Mouse (Mus musculus): ENCODE data around the gene Bend5. TPM values are rescaled to one million over a fixed set of nuclear protein-coding genes. Genes with fewer than 3 reads are reported as not detected.

Gene Bend5
- total and polyA plus RNA-seq, 2 experiments from 2014 or later, result 7.9 to 13.8 TPM

- Histone ChIP-seq H3K4me3 (ENCODE audit: low read depth, low read length) (no peak overlapping the region), H3K36me3 (replicated peaks; ENCODE audit: control insufficient read depth, insufficient read depth, low read length) (peaks cover 9% of the 10 kb centered on the region), H3K4me1 (ENCODE audit: control insufficient read depth, insufficient read depth) (peaks cover 11% of the 10 kb centered on the region; the same call in 1 of the 2 replicates), H3K27ac (ENCODE audit: low read depth) (no peak overlapping the region), H3K9ac (replicated peaks; ENCODE audit: low read depth, low read length) (no peak overlapping the region), H3K4me2 (ENCODE audit: low read depth, low read length) (no peak overlapping the region), H3K9me3 (replicated peaks; ENCODE audit: control insufficient read depth, low read length) (no peaks in the 10 kb centered on the region), H3K27me3 (ENCODE audit: control insufficient read depth, insufficient read depth, low read length) (no peaks in the 10 kb centered on the region)
- WGBS, result 56% methylated on average over 7 of the region's 7 CpGs
- no peak for ATAC-seq (ENCODE audit: insufficient read depth, low read depth)
- TF ChIP-seq CTCF (IDR thresholded peaks at IDR 0.05; ENCODE audit: low read depth), result no peak
- no peak for TF ChIP-seq EP300 (IDR thresholded peaks at IDR 0.05; ENCODE audit: low read depth)
- DNase-seq (ENCODE audit: low spot score), result no peak
Measured at GRCm38 (mm10) chr4:111449442-111450199, 34.8 kb downstream of the Bend5 start.

DNA sequence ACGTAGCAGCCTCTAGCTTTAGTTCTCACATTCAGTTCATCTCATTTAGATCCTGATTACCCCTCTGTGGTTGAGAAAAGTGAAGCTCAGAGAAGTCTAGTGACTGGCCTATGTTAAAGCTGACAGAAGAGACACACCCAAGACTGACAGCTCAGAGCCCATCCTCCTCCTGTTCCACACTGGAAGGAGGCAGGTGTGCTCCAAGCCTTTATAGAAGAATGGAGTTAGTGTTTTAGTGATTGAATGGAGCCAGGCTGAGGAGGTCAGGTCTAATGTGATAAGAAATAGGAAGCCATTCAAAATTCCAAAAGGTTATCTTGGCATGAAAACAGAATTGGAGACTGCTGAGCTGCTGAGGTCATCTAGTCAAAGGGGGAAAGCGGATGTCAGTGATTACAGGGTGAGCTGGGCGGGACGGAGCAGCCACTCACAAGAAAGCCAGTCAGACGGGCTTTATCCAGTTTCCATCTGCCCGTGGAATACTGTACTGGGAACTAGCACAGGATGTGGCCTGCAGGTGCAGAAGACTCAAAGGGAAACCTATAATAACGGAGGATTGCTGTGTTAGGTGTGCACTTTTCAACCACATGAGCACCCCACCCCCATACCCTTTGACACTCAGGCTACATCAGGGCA is 36.6 kb downstream of the Bend5 start:
- Histone ChIP-seq H3K4me3 (ENCODE audit: low read depth, low read length) (no peak overlapping the region), H3K9ac (replicated peaks; ENCODE audit: low read depth, low read length) (no peak overlapping the region), H3K27me3 (ENCODE audit: control insufficient read depth, insufficient read depth, low read length) (no peaks in the 10 kb centered on the region), H3K4me1 (ENCODE audit: control insufficient read depth, insufficient read depth) (peaks cover 11% of the 10 kb centered on the region; the same call in 1 of the 2 replicates), H3K9me3 (replicated peaks; ENCODE audit: control insufficient read depth, low read length) (no peaks in the 10 kb centered on the region), H3K27ac (ENCODE audit: low read depth) (no peak overlapping the region), H3K36me3 (replicated peaks; ENCODE audit: control insufficient read depth, insufficient read depth, low read length) (peaks cover 22% of the 10 kb centered on the region), H3K4me2 (ENCODE audit: low read depth, low read length) (no peak overlapping the region)
- WGBS, result 38% methylated on average over 7 of the region's 7 CpGs
- no peak for TF ChIP-seq EP300 (IDR thresholded peaks at IDR 0.05; ENCODE audit: low read depth)
- no peak for TF ChIP-seq CTCF (IDR thresholded peaks at IDR 0.05; ENCODE audit: low read depth)
- ATAC-seq (ENCODE audit: insufficient read depth, low read depth) (peak; percentile 48), DNase-seq (ENCODE audit: low spot score) (peak; percentile 24)

GRCm38 (mm10) chr4:111452192-111452591 is 37.4 kb downstream of the Bend5 start:
- no peak for ATAC-seq (ENCODE audit: insufficient read depth, low read depth)
- WGBS, result 87% methylated on average over 5 of the region's 5 CpGs
- H3K4me2 ChIP-seq (ENCODE audit: low read depth, low read length), result no peak overlapping the region

DNA sequence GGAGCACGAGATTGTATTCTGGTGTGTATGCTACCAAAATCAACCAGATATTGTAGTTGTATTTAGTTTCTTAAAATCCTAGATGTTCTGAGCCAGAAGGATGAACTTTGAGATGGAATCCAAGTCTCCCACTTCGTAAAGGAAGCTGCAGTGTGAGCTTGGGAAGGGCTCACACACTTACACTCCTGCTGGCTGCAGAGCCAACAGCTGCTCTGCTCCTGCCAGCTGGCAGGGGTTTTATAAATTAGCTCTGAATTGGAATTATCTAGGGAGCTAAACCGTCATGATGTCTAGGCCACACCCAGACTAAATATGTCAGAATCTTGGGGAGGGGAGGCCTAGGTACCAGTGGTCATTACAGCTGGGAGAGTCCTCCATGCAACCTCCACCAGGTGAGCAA is 38.5 kb downstream of the Bend5 start:
- H3K4me3 ChIP-seq (ENCODE audit: low read depth, low read length), result no peak overlapping the region
- no peak overlapping the region for H3K27ac ChIP-seq (ENCODE audit: low read depth)
- peaks cover 11% of the 10 kb centered on the region; the same call in 1 of the 2 replicates for H3K4me1 ChIP-seq (ENCODE audit: control insufficient read depth, insufficient read depth)
- no peak overlapping the region for H3K9ac ChIP-seq (replicated peaks; ENCODE audit: low read depth, low read length)
- no peaks in the 10 kb centered on the region for H3K9me3 ChIP-seq (replicated peaks; ENCODE audit: control insufficient read depth, low read length)
- H3K36me3 ChIP-seq (replicated peaks; ENCODE audit: control insufficient read depth, insufficient read depth, low read length), result peaks cover 27% of the 10 kb centered on the region
- H3K27me3 ChIP-seq (ENCODE audit: control insufficient read depth, insufficient read depth, low read length), result no peaks in the 10 kb centered on the region
- DNase-seq (ENCODE audit: low spot score) (no peak), ATAC-seq (ENCODE audit: insufficient read depth, low read depth) (no peak)
- no peak for TF ChIP-seq CTCF (IDR thresholded peaks at IDR 0.05; ENCODE audit: low read depth)
- no peak for TF ChIP-seq EP300 (IDR thresholded peaks at IDR 0.05; ENCODE audit: low read depth)
- H3K4me2 ChIP-seq (ENCODE audit: low read depth, low read length), result no peak overlapping the region
- 62% methylated on average over 3 of the region's 3 CpGs for WGBS

More at GRCm38 (mm10) chr4:111452192-111452591, 37.4 kb downstream of the Bend5 start:
- Histone ChIP-seq H3K4me1 (ENCODE audit: control insufficient read depth, insufficient read depth) (peaks cover 11% of the 10 kb centered on the region; the same call in 1 of the 2 replicates), H3K9me3 (replicated peaks; ENCODE audit: control insufficient read depth, low read length) (no peaks in the 10 kb centered on the region), H3K27ac (ENCODE audit: low read depth) (no peak overlapping the region), H3K4me3 (ENCODE audit: low read depth, low read length) (no peak overlapping the region), H3K9ac (replicated peaks; ENCODE audit: low read depth, low read length) (no peak overlapping the region), H3K27me3 (ENCODE audit: control insufficient read depth, insufficient read depth, low read length) (no peaks in the 10 kb centered on the region), H3K36me3 (replicated peaks; ENCODE audit: control insufficient read depth, insufficient read depth, low read length) (peaks cover 27% of the 10 kb centered on the region)
- DNase-seq (ENCODE audit: low spot score), result no peak
- no peak for TF ChIP-seq CTCF (IDR thresholded peaks at IDR 0.05; ENCODE audit: low read depth)
- no peak for TF ChIP-seq EP300 (IDR thresholded peaks at IDR 0.05; ENCODE audit: low read depth)

DNA sequence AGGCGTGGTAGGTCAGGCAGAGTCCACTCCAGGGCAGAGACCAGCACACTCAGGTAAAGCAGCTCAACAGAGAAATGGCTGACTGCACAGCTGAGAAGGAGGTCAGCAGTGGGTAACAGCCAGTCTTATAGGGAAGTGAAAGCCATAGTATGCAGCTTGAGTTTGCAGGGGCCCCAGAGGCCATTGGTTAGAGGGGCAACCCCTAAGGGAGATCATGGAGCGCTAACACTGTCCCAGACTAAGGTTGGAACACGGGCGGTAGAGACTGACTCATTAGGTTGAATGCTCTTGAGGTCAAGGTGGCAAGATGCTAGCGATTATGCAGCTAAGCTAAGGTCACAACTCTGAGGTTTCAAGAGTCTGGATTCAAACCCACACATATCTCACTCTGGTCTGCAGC is 40.8 kb downstream of the Bend5 start:
- H3K4me1 ChIP-seq (ENCODE audit: control insufficient read depth, insufficient read depth), result peaks cover 11% of the 10 kb centered on the region; the same call in 1 of the 2 replicates
- H3K4me3 ChIP-seq (ENCODE audit: low read depth, low read length), result no peak overlapping the region
- no peak for TF ChIP-seq CTCF (IDR thresholded peaks at IDR 0.05; ENCODE audit: low read depth)
- TF ChIP-seq EP300 (IDR thresholded peaks at IDR 0.05; ENCODE audit: low read depth), result no peak
- no peak overlapping the region for H3K9ac ChIP-seq (replicated peaks; ENCODE audit: low read depth, low read length)
- no peak for ATAC-seq (ENCODE audit: insufficient read depth, low read depth)
- H3K36me3 ChIP-seq (replicated peaks; ENCODE audit: control insufficient read depth, insufficient read depth, low read length), result peaks cover 36% of the 10 kb centered on the region
- no peaks in the 10 kb centered on the region for H3K9me3 ChIP-seq (replicated peaks; ENCODE audit: control insufficient read depth, low read length)
- no peak overlapping the region for H3K4me2 ChIP-seq (ENCODE audit: low read depth, low read length)
- WGBS, result 79% methylated on average over 5 of the region's 5 CpGs
- no peak for DNase-seq (ENCODE audit: low spot score)
- H3K27me3 ChIP-seq (ENCODE audit: control insufficient read depth, insufficient read depth, low read length), result no peaks in the 10 kb centered on the region
- H3K27ac ChIP-seq (ENCODE audit: low read depth), result no peak overlapping the region

All from heart, postnatal 0 days (tissue).